Mouse (Mus musculus): ENCODE data around the gene Atg9b.

Gene Atg9b

GRCm38 (mm10) chr5:24379501-24379900 lies 12.4 kb downstream of the Atg9b start:
- no peak for DNase-seq

GRCm38 (mm10) chr5:24378700-24379099 lies 13.2 kb downstream of the Atg9b start:
- DNase-seq, result no peak

- no peak for DNase-seq
Measured at GRCm38 (mm10) chr5:24374666-24375328, 17.1 kb downstream of the Atg9b start.

GRCm38 (mm10) chr5:24374216-24374615 lies 17.7 kb downstream of the Atg9b start:
- peak; percentile 18 for DNase-seq

GRCm38 (mm10) chr5:24373807-24374206 lies 18.1 kb downstream of the Atg9b start:
- DNase-seq, result no peak

GRCm38 (mm10) chr5:24369767-24370166 lies 22.2 kb downstream of the Atg9b start:
- no peak for DNase-seq

- DNase-seq, result no peak
Measured at GRCm38 (mm10) chr5:24366426-24366825, 25.5 kb downstream of the Atg9b start.

- no peak for DNase-seq
Measured at GRCm38 (mm10) chr5:24365528-24365927, 26.4 kb downstream of the Atg9b start.

GRCm38 (mm10) chr5:24364963-24365362 lies 27.0 kb downstream of the Atg9b start:
- DNase-seq, result no peak

- peak; percentile 66 for DNase-seq
Measured at GRCm38 (mm10) chr5:24364508-24364907, 27.4 kb downstream of the Atg9b start, which contains the start of gene Nos3. Gene Nos3 (plus strand): TSS chr5:24364810.

GRCm38 (mm10) chr5:24364061-24364460 lies 27.9 kb downstream of the Atg9b start:
- no peak for DNase-seq

GRCm38 (mm10) chr5:24363467-24363866 lies 28.5 kb downstream of the Atg9b start:
- DNase-seq, result no peak

GRCm38 (mm10) chr5:24360792-24361454 lies 31.0 kb downstream of the Atg9b start:
- peak; percentile 88 for DNase-seq

- DNase-seq, result peak; percentile 87
Measured at GRCm38 (mm10) chr5:24357461-24357860, 34.5 kb downstream of the Atg9b start.

- DNase-seq, result no peak
Measured at GRCm38 (mm10) chr5:24356764-24357163, 35.2 kb downstream of the Atg9b start.

GRCm38 (mm10) chr5:24353327-24353726 lies 38.6 kb downstream of the Atg9b start:
- no peak for DNase-seq

- no peak for DNase-seq
Measured at GRCm38 (mm10) chr5:24352251-24352859, 39.6 kb downstream of the Atg9b start.

GRCm38 (mm10) chr5:24351701-24352171 lies 40.2 kb downstream of the Atg9b start:
- peak; percentile 61 for DNase-seq

GRCm38 (mm10) chr5:24351278-24351677 lies 40.7 kb downstream of the Atg9b start, which contains the start of gene Kcnh2:
Gene Kcnh2 (minus strand): TSS chr5:24351604.
- DNase-seq, result no peak

GRCm38 (mm10) chr5:24350531-24351250 lies 41.3 kb downstream of the Atg9b start:
- no peak for DNase-seq

- no peak for DNase-seq
Measured at GRCm38 (mm10) chr5:24350073-24350472, 41.9 kb downstream of the Atg9b start.

- DNase-seq, result no peak
Measured at GRCm38 (mm10) chr5:24348546-24348945, 43.4 kb downstream of the Atg9b start.

GRCm38 (mm10) chr5:24348128-24348527 lies 43.8 kb downstream of the Atg9b start:
- DNase-seq, result peak; percentile 86
